Mouse (Mus musculus): Measurements from ENCODE around the gene Selenos. TPM values are rescaled to one million over a fixed set of nuclear protein-coding genes. Genes with fewer than 3 reads are reported as not detected.

Selenos gene
- polyA plus RNA-seq, 1 experiment from 2014 or later = 83.7 TPM

- H3K4me1 ChIP-seq = peaks cover 35% of the 10 kb centered on the region
- H3K36me3 ChIP-seq = 0 out of 2 replicates have a peak, but pooled peaks cover 6% of the 10 kb centered on the region
- H3K27me3 ChIP-seq = peaks cover 10% of the 10 kb centered on the region
- H3K9me3 ChIP-seq (replicated peaks) = no peaks in the 10 kb centered on the region
- H3K27ac ChIP-seq = peak overlapping the region; percentile 92
- H3K9ac ChIP-seq = peak overlapping the region; percentile 97
- H3K4me3 ChIP-seq = peak overlapping the region; percentile 94
- 4% methylated on average over 10 of the region's 10 CpGs for WGBS
- ATAC-seq (ENCODE audit: low FRiP score) = no peak
- peak overlapping the region; percentile 67 for H3K4me2 ChIP-seq (replicated peaks)
Measured at GRCm38 (mm10) chr7:66110636-66111112, 31.2 kb downstream of the Selenos start.

- Histone ChIP-seq H3K27me3 (peaks cover 10% of the 10 kb centered on the region), H3K4me3 (peak overlapping the region; percentile 94), H3K4me1 (peaks cover 40% of the 10 kb centered on the region), H3K27ac (no peak overlapping the region), H3K36me3 (0 out of 2 replicates have a peak, but pooled peaks cover 6% of the 10 kb centered on the region), H3K9me3 (replicated peaks) (no peaks in the 10 kb centered on the region), H3K9ac (peak overlapping the region; percentile 97), H3K4me2 (replicated peaks) (peak overlapping the region; percentile 67)
- 57% methylated on average over 10 of the region's 10 CpGs for WGBS
- no peak for ATAC-seq (ENCODE audit: low FRiP score)
Measured at GRCm38 (mm10) chr7:66111211-66111610, 31.8 kb downstream of the Selenos start.

GRCm38 (mm10) chr7:66113561-66113960 lies 34.1 kb downstream of the Selenos start:
- peaks cover 49% of the 10 kb centered on the region for H3K4me1 ChIP-seq
- ATAC-seq (ENCODE audit: low FRiP score) = no peak
- no peak overlapping the region for H3K4me3 ChIP-seq
- no peak overlapping the region for H3K9ac ChIP-seq
- 0 out of 2 replicates have a peak, but pooled peaks cover 6% of the 10 kb centered on the region for H3K36me3 ChIP-seq
- WGBS = 91% methylated on average over 3 of the region's 3 CpGs
- no peak overlapping the region for H3K27ac ChIP-seq
- no peaks in the 10 kb centered on the region for H3K27me3 ChIP-seq
- H3K9me3 ChIP-seq (replicated peaks) = no peaks in the 10 kb centered on the region
- no peak overlapping the region for H3K4me2 ChIP-seq (replicated peaks)

GRCm38 (mm10) chr7:66115821-66116343 lies 36.4 kb downstream of the Selenos start:
- no peak for ATAC-seq (ENCODE audit: low FRiP score)
- WGBS = 82% methylated on average over 11 of the region's 11 CpGs

GRCm38 (mm10) chr7:66116906-66117482 lies 37.5 kb downstream of the Selenos start:
- no peak for ATAC-seq (ENCODE audit: low FRiP score)
- Histone ChIP-seq H3K36me3 (0 out of 2 replicates have a peak, but pooled peaks cover 6% of the 10 kb centered on the region), H3K27me3 (no peaks in the 10 kb centered on the region), H3K9ac (no peak overlapping the region), H3K4me3 (no peak overlapping the region), H3K27ac (no peak overlapping the region), H3K9me3 (replicated peaks) (no peaks in the 10 kb centered on the region), H3K4me2 (replicated peaks) (no peak overlapping the region), H3K4me1 (peaks cover 57% of the 10 kb centered on the region)
- 87% methylated on average over 8 of the region's 8 CpGs for WGBS

More at GRCm38 (mm10) chr7:66115821-66116343, 36.4 kb downstream of the Selenos start:
- no peaks in the 10 kb centered on the region for H3K9me3 ChIP-seq (replicated peaks)
- H3K9ac ChIP-seq = no peak overlapping the region
- no peak overlapping the region for H3K4me3 ChIP-seq
- H3K27me3 ChIP-seq = no peaks in the 10 kb centered on the region
- H3K4me1 ChIP-seq = peaks cover 61% of the 10 kb centered on the region
- H3K4me2 ChIP-seq (replicated peaks) = no peak overlapping the region
- no peak overlapping the region for H3K27ac ChIP-seq
- H3K36me3 ChIP-seq = 0 out of 2 replicates have a peak, but pooled peaks cover 6% of the 10 kb centered on the region

- no peak overlapping the region for H3K9ac ChIP-seq
- no peak overlapping the region for H3K4me3 ChIP-seq
- no peak overlapping the region for H3K4me2 ChIP-seq (replicated peaks)
- WGBS = 87% methylated on average over 3 of the region's 3 CpGs
- H3K36me3 ChIP-seq = 0 out of 2 replicates have a peak, but pooled peaks cover 6% of the 10 kb centered on the region
- no peak overlapping the region for H3K27ac ChIP-seq
- no peaks in the 10 kb centered on the region for H3K9me3 ChIP-seq (replicated peaks)
- peaks cover 52% of the 10 kb centered on the region for H3K4me1 ChIP-seq
- no peak for ATAC-seq (ENCODE audit: low FRiP score)
- no peaks in the 10 kb centered on the region for H3K27me3 ChIP-seq
Measured at GRCm38 (mm10) chr7:66118046-66118445, 38.6 kb downstream of the Selenos start.

GRCm38 (mm10) chr7:66118796-66119195 lies 39.3 kb downstream of the Selenos start:
- 83% methylated on average over 7 of the region's 7 CpGs for WGBS
- Histone ChIP-seq H3K36me3 (0 out of 2 replicates have a peak, but pooled peaks cover 6% of the 10 kb centered on the region), H3K9ac (no peak overlapping the region), H3K27me3 (no peaks in the 10 kb centered on the region), H3K4me2 (replicated peaks) (no peak overlapping the region), H3K4me1 (peaks cover 47% of the 10 kb centered on the region), H3K4me3 (no peak overlapping the region), H3K27ac (no peak overlapping the region), H3K9me3 (replicated peaks) (no peaks in the 10 kb centered on the region)
- ATAC-seq (ENCODE audit: low FRiP score) = no peak

- 70% methylated on average over 1 of the region's 1 CpGs for WGBS
Measured at GRCm38 (mm10) chr7:66120139-66120538, 40.7 kb downstream of the Selenos start.

GRCm38 (mm10) chr7:66120702-66121396 lies 41.4 kb downstream of the Selenos start:
- H3K9me3 ChIP-seq (replicated peaks) = no peaks in the 10 kb centered on the region
- no peak for ATAC-seq (ENCODE audit: low FRiP score)
- peaks cover 36% of the 10 kb centered on the region for H3K4me1 ChIP-seq
- H3K27me3 ChIP-seq = no peaks in the 10 kb centered on the region
- H3K9ac ChIP-seq = no peak overlapping the region
- no peak overlapping the region for H3K4me2 ChIP-seq (replicated peaks)
- WGBS = 65% methylated on average over 7 of the region's 7 CpGs
- no peak overlapping the region for H3K4me3 ChIP-seq
- peaks cover 8% of the 10 kb centered on the region; the same call in 1 of the 2 replicates for H3K36me3 ChIP-seq
- no peak overlapping the region for H3K27ac ChIP-seq

More at GRCm38 (mm10) chr7:66120139-66120538, 40.7 kb downstream of the Selenos start:
- Histone ChIP-seq H3K4me2 (replicated peaks) (no peak overlapping the region), H3K4me1 (peaks cover 43% of the 10 kb centered on the region), H3K27ac (no peak overlapping the region), H3K36me3 (peaks cover under 1% of the 10 kb centered on the region; the same call in 1 of the 2 replicates), H3K9me3 (replicated peaks) (no peaks in the 10 kb centered on the region), H3K9ac (no peak overlapping the region), H3K4me3 (no peak overlapping the region), H3K27me3 (no peaks in the 10 kb centered on the region)
- no peak for ATAC-seq (ENCODE audit: low FRiP score)

- H3K4me2 ChIP-seq (replicated peaks) = no peak overlapping the region
- no peaks in the 10 kb centered on the region for H3K9me3 ChIP-seq (replicated peaks)
- H3K4me3 ChIP-seq = no peak overlapping the region
- H3K27me3 ChIP-seq = no peaks in the 10 kb centered on the region
- no peak for ATAC-seq (ENCODE audit: low FRiP score)
- 79% methylated on average over 11 of the region's 11 CpGs for WGBS
- peaks cover 15% of the 10 kb centered on the region; the same call in 1 of the 2 replicates for H3K36me3 ChIP-seq
- no peak overlapping the region for H3K9ac ChIP-seq
- no peak overlapping the region for H3K27ac ChIP-seq
- peaks cover 35% of the 10 kb centered on the region for H3K4me1 ChIP-seq
Measured at GRCm38 (mm10) chr7:66124551-66124968, 45.1 kb downstream of the Selenos start.

- Histone ChIP-seq H3K36me3 (peaks cover 18% of the 10 kb centered on the region; the same call in 1 of the 2 replicates), H3K9me3 (replicated peaks) (no peaks in the 10 kb centered on the region), H3K27ac (no peak overlapping the region), H3K4me3 (no peak overlapping the region), H3K27me3 (no peaks in the 10 kb centered on the region), H3K9ac (no peak overlapping the region), H3K4me2 (replicated peaks) (no peak overlapping the region), H3K4me1 (peaks cover 27% of the 10 kb centered on the region)
- WGBS = 94% methylated on average over 14 of the region's 14 CpGs
- no peak for ATAC-seq (ENCODE audit: low FRiP score)
Measured at GRCm38 (mm10) chr7:66125368-66125767, 45.9 kb downstream of the Selenos start.

GRCm38 (mm10) chr7:66127951-66128645 lies 48.6 kb downstream of the Selenos start:
- ATAC-seq (ENCODE audit: low FRiP score) = peak; percentile 48; the same call in 1 of the 2 replicates
- Histone ChIP-seq H3K9ac (no peak overlapping the region), H3K27ac (no peak overlapping the region), H3K36me3 (peaks cover 25% of the 10 kb centered on the region), H3K4me1 (peaks cover 17% of the 10 kb centered on the region; the same call in 1 of the 2 replicates), H3K9me3 (replicated peaks) (0 out of 2 replicates have a peak, but pooled peaks cover 3% of the 10 kb centered on the region), H3K27me3 (no peaks in the 10 kb centered on the region), H3K4me3 (no peak overlapping the region), H3K4me2 (replicated peaks) (no peak overlapping the region)
- WGBS = 33% methylated on average over 4 of the region's 4 CpGs

All from hindbrain, embryonic 12.5 days (tissue).